Mouse (Mus musculus): ENCODE measurements at regions not wholly inside any gene's neighbourhood (a gene's known extent, or its start where the extent isn't known, plus 50 kb on each side); places are given as distances from the start of the nearest gene placed in this dataset.
A peak's percentile ranks its signal among the peaks of the same experiment; 100 is the strongest.

DNA sequence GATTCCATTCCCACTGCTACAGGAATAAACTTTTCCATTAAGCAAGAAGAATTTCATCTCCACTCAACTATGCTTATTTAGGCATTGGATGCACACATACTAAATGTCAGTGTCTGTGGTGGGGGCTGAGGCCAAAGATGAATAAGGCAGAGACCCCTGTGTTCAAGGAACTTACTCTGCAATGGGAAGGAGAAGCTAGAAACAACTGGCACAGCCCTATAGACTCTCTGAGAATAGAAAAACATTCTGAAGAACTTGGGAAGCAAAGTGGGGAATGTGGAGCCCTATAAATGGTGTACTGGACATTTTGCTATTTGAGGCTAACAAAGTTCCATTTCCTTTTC, 296.1 kb downstream of the Nuak1 start:
- DNase-seq: no peak
- intact Hi-C loops (cut with DNase I): no loop called here

DNA sequence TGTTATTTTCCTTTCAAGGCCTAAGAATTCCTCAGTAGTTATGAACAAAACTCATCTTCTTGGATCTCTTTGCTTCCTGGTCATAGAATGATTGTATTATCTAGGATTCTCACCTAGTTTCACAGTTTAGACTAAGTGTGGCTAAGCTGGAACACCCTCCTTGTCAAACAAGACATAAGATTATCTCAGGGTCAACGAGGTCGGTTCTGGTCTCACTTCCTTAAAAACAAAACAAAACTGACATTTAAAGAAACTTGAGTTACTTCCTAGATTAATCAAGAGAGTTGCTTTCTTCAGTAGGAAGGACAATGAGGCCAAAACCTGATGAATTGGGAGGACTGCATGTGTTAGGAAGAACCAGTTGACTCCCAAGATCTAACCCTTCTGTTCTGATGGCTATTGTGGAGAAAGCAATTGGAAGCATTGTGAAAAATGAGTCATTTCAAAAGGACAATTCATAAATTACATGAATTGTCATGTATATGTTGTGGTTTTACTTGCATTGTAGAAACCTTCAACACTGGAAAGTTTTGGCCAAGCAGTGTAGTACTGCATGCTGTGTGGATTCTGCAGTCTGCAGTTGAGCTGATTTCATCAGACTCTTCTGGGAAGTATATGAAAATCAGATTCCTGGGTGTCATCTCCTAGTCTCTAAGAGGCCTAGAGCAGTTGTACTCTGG, 293.0 kb downstream of the Nuak1 start:
- no peak for DNase-seq
- intact Hi-C loops (cut with DNase I): no loop called here

DNA sequence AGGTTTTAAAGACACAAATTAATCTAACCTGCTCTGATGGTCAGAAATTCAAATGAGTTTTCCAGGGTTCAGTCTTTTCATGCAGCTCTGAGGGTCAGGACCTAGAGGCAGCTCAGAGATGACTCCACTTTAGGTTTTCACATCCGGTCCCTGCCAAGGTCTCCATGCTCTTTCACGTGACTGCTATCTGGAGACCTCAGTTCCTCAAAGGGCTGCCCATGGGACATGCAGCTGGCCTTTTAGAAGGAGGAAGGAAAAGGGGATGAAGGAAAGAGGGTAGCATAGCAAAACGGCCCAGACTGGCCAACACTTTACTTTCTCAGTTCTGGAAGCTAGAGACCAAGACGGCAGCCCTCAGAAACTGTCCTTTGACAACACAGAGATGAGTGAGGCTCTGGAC, 276.6 kb downstream of the Nuak1 start:
- DNase-seq: no peak
- intact Hi-C loops (cut with DNase I): loop anchor here (10.0 kb wide), 2 partner anchors 271 to 339 kb away; no protein-coding TSS in a partner anchor

DNA sequence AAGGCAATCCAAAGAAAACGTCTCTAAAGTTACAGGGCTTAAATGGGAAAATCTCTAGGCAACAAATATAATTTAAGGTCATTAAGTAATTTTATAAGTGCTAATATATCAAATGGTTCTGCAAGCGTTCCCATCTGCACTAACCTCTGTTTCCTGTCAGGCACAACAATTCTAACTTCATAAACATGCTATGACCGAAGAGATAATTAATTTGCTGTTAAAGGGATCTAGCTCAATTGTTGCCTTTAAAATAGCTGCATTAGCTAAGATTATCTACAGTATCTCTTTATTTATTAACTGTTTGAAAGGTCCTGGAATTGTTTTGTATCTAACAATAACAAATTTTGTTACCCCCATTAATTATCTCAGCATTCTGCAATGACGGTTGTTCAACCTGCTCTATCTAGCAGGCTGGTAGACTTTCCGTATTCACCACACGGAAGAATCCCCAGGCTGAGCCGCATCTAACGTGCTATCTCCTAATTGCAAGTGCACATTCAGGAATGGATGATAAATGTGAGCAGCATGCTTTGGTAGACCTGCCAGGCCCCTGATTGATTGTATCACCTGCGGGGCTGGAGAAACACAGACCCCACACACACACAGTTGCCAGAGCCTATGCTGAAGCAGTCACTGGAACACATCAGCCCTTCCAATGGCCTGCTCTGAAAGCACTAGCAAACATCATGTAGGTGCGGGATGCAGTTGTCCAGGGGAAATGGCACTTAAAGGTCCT, 274.4 kb downstream of the Nuak1 start:
- no peak for DNase-seq
- intact Hi-C loops (cut with DNase I): loop anchor here (10.0 kb wide), 2 partner anchors 269 to 341 kb away; no protein-coding TSS in a partner anchor

DNA sequence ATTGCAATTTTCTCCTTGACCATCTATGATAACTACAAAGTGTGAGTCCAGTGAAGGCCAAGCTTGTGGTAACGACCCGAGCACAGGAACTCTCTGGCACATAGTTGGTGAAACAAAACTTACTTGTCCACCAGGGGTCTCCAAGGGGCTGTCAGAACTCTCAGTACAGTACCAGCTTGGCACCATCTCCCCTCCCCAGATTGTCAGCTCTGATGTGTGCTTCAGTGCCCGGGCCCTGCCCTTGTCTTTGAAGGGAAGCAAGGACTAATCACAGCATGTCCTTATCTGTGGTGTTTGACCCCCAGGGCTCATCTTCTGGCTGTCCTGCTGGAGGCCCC, 273.9 kb downstream of the Nuak1 start:
- intact Hi-C loops (cut with DNase I): loop anchor here (10.0 kb wide), 2 partner anchors 268 to 342 kb away; no protein-coding TSS in a partner anchor
- DNase-seq: peak; percentile 57 to 62

DNA sequence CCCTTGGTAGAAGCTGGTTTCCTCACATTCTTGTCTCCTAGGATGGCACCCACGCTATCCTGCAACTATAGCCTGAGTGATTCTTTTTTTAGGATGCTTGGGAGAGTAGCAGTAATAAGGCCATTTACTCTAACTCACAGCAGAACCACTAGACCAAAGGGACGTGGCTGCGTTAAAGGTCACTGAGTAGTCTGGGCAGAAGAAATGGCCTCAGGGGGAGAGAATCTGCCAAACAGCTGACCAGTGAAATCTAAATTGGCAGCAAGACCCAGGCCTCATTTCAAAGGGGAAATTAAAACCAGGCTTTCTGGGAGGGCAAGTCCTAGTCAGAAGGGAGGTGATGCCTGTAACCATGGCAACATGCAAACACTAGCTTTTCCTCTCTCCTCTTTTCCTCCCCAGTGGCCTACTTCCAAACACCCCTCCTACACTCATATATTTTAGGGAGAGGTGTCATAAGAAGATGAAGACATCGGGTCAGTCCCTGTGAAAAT, 267.5 kb downstream of the Nuak1 start:
- DNase-seq: peak; percentile 74 to 77
- intact Hi-C loops (cut with DNase I): no loop called here

DNA sequence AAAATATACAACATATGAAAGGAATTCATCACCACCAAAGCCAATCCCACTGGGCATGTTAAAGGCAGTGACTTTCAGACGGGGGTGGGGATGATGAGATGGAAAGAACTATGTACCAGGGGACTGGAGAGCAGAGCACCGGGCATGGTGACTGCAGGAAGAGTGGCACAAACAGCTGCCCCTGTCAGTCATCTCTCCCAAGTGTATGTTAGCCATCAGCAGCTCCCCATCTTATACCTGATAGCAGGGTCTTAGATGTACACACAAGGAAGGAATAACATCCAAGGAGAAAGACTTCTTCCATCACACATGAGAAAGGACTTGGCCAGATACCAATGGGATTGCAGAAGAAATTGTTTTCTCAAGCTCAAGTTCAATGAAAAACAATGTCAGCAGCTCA, 257.2 kb downstream of the Nuak1 start:
- DNase-seq: no peak
- intact Hi-C loops (cut with DNase I): no loop called here

DNA sequence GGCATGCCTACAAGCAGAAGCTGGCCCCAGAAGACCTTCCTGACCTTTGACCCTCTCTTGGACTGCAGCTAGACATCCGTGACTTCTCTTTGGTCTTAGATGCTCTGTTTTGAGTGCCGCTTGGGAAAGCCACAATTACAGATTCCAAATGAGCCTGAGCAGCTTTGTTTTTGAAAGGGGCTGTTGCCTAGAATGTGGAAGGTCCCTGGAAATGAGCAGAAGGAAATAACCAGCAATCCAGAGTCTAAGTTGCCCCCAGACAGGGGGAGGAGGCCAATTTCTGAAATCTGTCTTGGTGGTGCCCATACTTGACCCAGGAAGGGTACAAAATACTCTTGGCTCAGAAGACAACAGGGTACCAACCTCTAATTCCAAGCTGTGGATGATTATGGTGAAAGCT, 253.9 kb downstream of the Nuak1 start:
- no peak for DNase-seq
- intact Hi-C loops (cut with DNase I): no loop called here

DNA sequence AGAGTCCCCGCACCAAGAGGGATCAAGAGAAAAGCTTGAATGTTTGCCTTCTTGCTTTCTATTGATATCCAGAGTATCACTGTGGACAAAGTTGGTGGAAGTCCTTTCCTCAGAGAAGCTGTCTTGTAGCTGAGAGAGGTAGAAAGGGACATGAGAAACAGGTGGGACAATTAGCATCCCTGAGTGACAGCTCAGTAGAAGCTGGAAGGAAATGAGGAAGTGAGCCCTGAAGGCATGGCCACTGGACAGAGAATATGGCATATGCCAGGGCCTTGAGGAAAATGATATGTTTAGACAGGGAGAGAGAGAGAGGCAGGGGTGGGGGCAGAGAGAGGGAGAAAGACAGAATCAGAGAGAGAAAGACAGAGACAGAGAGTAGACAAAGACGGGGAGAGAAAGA, 241.4 kb downstream of the Nuak1 start:
- DNase-seq: no peak
- intact Hi-C loops (cut with DNase I): no loop called here

DNA sequence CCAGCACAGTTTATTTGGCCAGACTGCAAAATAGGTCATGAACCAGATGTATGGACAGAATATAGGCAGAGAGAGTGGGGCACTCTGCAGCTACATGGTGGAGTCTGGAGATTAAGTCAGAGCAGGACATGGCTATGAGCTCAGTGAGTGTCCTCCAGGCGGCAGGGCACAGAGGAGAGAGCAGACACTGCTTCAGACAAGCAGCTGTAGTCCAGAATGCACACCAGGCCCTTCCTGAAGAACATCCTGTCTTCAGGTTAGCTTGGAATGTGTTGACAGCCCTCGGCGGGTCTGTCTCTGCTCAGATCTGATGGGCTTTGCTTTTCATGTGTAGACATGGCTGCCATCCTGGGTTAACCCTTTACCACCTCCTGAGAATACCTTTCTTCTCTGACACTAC, 238.6 kb downstream of the Nuak1 start:
- DNase-seq: peak; percentile 14 to 17
- intact Hi-C loops (cut with DNase I): no loop called here

DNA sequence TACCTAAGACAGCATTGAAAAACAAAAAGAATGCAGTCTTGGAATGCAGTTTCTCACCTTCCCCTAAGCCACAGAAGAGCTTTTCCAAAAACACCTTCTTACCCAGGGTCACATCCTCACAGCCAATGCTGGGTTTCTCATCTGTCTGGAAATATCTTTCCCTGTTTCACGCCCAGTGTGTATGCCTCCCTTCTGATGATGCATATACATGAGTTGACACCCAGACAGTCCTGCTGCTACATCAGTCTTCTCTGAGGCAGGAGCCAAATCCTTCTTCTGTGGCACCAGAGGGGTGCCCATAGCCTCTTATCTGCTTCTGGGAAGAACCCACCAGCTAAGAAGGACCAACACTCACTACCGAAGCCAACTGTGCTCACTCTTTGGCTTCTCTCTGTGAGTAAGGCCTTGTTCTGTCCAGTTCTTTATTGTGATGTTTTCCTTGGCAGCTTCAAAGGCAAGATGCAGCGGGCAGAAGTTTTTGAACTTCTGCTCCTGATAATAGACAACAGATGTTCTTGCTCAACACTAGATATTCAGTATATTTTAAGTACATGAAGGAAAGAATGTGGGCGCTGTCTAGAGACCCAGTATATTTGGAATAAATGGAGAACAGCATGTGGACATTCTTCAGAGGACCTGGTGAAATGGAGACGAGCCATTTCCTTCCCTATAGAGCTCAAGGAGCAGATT, 228.2 kb downstream of the Nuak1 start:
- no peak for DNase-seq
- intact Hi-C loops (cut with DNase I): no loop called here

DNA sequence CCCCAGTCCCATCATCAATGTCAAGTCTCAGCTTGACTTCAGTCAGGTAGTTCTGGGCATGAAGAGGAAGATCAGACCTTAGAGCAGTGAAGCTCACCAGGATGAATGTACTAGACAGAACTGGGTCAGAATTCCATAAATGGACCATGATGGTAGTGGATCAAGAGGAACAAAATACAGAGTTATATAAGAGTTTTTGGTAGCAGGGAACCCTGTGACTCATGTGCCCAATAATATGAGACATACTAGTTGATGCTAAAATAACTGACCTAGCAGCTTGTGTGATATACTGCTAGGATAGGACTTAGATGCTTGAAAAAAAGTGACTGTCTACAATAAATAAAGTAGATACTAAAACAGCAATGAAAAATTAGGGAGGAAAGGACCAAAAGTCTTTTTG, 225.6 kb downstream of the Nuak1 start:
- no peak for DNase-seq
- intact Hi-C loops (cut with DNase I): no loop called here

DNA sequence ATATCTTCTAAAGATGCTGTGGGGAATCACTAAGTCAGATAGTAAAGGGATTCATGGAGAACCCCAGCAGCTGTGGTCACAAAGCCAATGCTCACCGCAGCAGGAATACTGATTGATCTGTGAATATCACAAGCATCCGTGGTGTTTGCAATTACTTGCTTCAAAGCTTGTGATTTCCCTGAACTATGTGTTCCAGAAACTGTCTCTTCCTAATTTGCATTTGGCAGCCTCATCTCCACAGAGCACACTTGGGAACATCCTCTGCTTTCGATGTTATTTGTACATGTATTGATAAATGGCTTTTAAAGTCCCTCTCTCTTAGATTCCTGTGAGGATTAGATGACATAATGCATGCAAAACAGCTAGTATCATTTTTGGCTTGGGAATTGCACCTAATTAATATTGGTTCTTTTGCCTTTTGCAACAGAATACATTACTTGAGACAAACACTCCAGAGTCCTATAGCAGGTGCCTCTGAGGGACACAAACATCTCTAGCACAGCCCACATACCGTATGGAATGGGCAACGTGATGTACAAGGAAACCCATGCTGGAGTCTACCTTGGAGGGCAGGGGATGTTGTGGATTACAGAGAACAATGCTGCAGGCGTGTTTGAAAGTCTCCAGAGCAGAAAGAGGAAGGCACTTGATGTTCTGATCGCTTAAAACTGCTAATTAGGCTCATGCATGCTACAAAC, 211.0 kb downstream of the Nuak1 start:
- intact Hi-C loops (cut with DNase I): loop anchor here (5.0 kb wide), 2 partner anchors 202 to 208 kb away; no protein-coding TSS in a partner anchor
- peak in 1 of 2 experiments; percentile 23 for DNase-seq

DNA sequence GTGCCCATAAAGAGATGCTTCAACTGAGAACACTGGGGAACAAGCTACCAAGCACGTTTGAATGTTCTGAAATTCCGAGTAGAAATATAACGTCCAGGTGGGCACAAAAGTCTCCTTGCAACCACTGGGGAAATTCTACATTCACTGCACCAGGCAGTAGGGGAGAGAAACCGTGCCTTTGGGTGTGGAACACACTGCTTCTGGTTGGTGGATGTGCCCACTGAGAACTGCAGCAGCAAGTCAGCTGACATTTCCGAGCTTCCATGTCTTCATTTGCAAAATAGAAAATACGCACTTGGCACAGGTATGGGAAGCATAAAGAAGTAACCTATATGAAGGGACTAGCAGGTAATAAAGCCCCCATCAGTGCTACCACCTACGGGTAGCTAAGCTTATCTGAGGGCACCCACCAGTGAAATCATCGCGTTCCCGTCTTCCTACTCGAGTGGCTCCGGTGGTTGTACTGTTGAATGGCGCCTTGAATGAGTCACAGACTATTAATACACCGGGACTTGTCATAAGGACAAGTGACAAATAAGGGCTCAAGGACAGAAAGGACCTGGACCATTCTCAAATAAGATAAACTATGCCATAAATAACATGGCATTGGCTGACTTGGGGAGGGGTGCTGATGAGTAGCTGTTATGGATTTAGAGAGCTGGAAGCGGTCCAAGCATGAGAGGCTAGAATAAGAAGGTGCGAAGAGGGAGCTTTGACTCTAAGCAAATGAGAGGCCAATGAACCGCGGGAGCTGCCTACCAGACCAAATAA, 210.2 kb downstream of the Nuak1 start:
- peak; percentile 83 to 86 for DNase-seq
- intact Hi-C loops (cut with DNase I): loop anchor here (5.0 kb wide), 1 partner anchor 157 kb away; no protein-coding TSS in a partner anchor

DNA sequence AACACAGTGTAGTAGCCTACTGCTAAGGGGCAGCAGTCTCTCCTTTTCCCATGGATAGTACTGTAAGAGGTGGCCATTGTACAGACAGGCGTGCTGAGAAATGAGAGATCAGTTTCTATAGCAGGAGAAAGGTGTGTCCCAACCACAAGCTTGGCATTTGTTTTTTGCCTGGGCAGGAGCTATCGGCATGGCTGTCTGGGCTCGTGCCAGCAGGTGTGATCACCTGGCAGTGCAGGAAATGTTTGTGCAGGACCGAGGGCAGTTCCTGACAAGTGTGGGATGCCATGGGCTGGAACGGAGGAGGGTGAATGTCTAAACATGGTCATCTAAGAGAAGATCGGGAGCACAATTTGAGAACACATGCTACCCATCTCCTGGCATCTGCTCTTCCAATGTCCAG, 205.4 kb downstream of the Nuak1 start:
- intact Hi-C loops (cut with DNase I): no loop called here
- DNase-seq: no peak

DNA sequence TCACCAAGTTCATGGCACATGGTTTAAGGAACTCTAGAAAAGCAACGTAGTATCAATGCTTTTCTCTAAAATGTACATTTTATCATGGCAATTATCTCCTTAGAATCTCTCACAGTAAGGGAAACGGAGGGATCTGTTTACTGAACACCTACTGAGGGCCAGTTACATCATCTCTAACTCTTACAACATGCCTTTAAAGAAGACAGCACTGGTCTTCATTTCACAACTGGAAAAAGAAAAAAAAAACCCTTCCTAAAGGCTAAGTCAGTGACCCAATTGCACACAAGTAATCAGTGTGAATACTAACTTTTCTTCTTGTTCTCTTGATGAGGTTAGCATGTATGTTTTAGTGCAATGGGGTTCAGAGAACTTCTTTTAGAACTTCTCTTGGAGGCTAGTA, 204.2 kb downstream of the Nuak1 start:
- intact Hi-C loops (cut with DNase I): no loop called here
- DNase-seq: no peak

DNA sequence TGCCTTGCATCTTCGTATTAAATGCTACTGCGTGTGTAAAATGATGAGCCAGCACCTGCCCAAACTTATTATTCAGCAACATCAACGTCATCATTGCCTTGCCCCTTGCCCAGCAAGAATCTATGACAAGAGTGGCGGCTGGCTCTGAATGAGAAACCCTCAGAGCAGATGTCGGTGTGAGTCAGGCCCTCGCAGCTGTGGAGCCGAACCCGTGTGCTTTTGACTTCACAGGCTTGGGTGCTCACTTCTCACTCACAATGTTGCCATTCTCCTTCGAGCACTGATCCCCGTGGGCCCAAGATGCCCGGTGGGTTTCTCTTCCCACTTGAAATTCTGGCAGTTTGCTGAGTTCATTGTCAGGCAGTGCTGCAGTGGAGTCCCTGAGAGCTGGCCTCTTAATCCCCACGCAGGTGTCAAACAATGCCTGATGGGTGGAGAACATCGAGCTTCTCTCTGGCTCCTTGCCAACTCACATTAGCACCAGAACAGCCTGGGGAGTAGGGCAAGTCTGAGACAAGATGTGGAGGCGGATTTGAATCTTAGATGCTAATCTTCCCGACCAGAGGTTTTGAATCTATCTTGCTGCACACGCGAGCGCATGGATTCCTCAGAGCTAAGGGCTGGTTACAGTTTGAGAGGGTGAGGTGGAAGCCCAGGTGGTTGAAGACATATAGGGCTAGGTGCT, 202.0 kb downstream of the Nuak1 start:
- no peak for DNase-seq
- intact Hi-C loops (cut with DNase I): no loop called here

DNA sequence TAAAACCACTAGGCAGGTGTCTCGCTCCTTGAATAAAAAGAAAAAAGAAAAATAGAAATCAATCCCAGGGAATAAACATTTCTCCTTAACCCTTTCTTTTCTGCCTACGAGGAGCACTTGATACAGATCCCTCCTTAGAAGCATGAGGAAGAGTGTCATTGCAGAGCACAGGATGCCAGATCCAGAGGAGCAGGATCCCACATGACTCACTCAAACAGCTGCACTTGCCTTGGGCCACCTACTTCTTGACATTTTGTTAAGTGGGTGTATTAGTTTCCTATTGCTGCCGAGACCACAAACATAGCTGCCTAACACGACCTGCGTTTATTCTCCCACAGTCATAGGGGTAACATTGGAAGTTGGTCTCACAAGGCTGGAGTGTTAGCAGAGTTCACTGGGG, 197.1 kb downstream of the Nuak1 start:
- intact Hi-C loops (cut with DNase I): no loop called here

DNA sequence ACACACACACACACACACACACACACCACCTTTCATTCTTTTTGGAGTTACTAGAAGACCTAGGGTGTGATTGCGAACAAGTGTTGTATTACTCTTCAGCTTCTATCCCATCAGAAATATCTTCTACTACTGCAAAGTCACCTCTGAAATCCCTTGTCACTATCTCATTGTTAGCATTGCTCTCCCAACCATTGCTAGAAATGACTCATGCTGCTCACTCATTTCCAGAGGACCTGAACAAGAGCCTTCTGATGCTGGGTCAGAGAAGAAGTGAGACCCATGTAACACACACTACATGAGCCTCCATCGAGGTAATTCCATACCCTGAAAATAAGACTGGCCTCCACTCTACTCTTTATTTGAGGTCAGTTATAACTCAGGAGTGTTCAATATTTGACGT, 191.1 kb downstream of the Nuak1 start:
- no peak for DNase-seq
- intact Hi-C loops (cut with DNase I): no loop called here

More for the DNA sequence above, 197.1 kb downstream of the Nuak1 start:
- no peak for DNase-seq
